Mouse (Mus musculus) thymus, postnatal 36 days (tissue): Measurements from ENCODE around the gene Klhl5.

Experiments used
- DNase-seq, 2 experiments: peaks; one replicate each; pipeline ENCODE4 v3.0.0; 2022; ENCODE audit warnings: mixed read lengths in 2 of 2

Gene Klhl5

GRCm38 (mm10) chr5:65149706-65150105 lies 42.4 kb downstream of the Klhl5 start:
- no peak for DNase-seq

DNA sequence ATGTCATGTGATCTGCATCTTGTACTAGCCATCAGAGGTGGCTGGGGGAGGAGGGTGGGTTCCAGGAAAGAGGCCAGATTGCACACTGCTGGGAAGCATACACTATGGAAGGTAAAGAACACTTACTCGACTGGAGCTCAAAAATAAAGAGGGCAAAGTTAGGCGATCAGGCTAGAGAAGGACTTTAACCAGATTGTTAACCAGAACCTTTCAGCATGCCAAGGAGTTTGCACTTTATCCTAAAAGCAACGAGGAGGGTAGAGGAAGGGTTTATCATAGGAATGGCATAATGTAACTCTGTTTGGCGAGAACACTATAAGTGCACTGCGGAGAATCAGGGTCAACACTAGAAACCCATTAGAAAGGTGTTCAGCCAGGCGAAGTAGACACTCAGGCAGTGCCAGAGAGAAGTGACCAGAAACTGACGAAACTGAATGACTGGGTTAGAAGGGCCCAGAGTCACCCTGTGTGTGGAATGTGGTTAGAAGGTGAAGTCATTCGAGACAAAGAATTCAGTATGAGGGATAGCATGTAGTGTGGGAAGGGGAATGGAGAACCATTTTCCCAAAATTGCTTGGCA lies 43.1 kb downstream of the Klhl5 start:
- DNase-seq: no peak

- DNase-seq: no peak
Measured at GRCm38 (mm10) chr5:65151276-65151675, 43.9 kb downstream of the Klhl5 start.

DNA sequence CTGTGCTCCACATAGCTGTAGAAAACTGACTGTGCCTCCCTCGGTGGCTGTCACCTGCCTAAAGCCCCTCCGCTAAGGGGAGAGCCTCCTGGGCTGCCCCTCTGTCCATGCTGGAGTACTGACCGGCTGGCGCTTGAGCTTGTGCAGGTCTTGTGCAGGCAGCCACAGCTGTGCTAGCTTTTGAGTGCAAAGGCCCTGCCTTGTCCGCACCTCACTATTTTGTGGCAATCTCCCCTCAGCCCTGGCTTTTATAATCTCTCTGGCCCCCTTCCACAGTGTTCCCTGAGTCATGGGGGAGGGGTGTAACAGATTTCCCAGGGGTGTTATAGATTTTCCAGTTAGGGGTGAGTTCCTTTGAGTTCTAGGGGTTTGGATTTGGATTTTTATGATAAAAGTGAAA lies 44.4 kb downstream of the Klhl5 start:
- no peak for DNase-seq

- no peak for DNase-seq
Measured at GRCm38 (mm10) chr5:65154287-65154686, 46.9 kb downstream of the Klhl5 start.

DNA sequence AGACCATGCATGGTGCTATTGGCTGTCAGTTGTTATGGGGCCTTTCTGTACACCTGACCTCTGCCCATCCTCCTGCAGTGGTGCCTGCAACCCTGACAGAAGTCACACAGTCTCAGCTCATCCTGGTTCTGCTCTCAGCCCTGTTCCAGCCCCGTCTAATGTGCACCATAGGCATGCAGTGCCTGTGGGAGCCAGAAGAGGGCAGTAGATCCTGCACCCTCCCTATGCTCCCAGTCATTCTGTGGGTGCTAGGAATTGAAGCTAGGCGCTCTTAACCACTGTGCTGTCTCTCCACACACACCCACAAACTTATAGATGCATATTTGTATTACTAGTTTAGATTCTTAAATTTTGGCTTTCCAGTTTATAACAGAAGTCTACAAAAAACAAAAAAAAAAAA lies 49.5 kb downstream of the Klhl5 start:
- DNase-seq: peak; percentile 44 to 46

GRCm38 (mm10) chr5:65157412-65158381 lies 50.4 kb downstream of the Klhl5 start:
- DNase-seq: no peak

DNA sequence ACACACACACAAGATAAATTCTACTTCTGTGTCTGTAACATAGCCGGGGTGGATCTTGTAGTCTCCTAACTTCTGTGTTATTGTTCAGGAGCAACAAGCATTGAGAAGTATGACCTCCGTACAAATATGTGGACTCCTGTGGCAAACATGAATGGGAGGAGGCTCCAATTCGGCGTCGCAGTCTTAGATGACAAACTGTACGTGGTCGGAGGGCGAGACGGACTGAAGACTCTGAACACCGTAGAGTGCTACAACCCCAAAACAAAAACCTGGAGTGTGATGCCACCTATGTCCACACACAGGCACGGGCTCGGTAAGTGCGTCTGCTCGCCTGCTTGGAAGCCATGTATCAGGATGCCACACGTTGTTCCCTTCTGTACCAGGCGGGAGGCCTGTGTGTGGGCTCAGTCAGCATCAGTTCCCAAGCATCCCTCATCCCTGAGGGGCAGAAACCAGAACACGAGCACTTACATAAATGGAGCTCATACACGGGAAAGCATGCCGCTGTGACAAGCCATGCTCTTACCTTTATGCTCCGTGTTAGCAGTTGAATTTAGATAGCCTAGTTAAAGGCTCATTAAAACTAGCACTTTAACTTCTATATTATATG lies 51.5 kb downstream of the Klhl5 start:
- DNase-seq: no peak

DNA sequence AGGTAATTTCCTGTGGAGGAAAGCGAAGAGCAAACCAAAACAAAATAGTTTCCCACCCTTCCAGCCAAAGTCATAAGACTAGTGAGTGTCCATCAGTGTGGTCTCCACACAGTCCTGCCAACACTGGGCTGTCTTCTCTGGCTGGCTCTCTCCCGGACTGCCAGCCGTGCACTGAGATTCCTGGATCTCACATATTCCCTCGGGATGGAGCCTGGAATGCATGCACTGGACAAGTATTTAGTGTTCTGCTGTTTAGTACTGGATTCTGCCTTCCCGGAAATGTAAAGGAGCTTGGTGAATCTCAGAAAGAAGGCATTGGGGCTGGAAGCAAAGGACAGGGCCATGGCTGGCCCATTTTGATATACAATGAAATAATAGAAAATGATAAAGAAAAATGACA lies 55.7 kb downstream of the Klhl5 start:
- no peak for DNase-seq

GRCm38 (mm10) chr5:65163489-65164092 lies 56.3 kb downstream of the Klhl5 start:
- DNase-seq: no peak

DNA sequence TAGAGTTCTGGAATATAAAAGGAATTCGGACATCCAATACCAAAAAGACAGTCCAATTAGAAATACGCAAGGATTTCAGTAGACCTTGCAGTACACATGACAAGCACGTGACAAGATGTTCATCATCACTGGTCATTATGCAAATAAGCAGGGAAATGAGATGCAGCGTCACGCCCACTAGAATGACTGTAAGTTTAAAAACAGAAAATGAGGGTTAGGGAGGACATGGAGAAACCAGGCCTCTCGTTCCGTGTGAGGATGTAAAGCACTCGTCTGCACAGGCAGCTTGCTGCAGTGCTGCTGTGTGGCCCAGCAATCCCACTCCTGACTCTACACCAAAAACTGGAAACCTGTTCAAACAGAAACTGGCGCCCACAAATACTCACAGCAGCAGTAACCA lies 62.9 kb downstream of the Klhl5 start:
- no peak for DNase-seq

GRCm38 (mm10) chr5:65175035-65175917 lies 67.9 kb downstream of the Klhl5 start:
- DNase-seq: no peak

- no peak for DNase-seq
Measured at GRCm38 (mm10) chr5:65175918-65176484, 68.7 kb downstream of the Klhl5 start.

- DNase-seq: no peak
Measured at GRCm38 (mm10) chr5:65177026-65177514, 69.7 kb downstream of the Klhl5 start.

- no peak for DNase-seq
Measured at GRCm38 (mm10) chr5:65178477-65178876, 71.1 kb downstream of the Klhl5 start.

- no peak for DNase-seq
Measured at GRCm38 (mm10) chr5:65181160-65181793, 73.9 kb downstream of the Klhl5 start.

DNA sequence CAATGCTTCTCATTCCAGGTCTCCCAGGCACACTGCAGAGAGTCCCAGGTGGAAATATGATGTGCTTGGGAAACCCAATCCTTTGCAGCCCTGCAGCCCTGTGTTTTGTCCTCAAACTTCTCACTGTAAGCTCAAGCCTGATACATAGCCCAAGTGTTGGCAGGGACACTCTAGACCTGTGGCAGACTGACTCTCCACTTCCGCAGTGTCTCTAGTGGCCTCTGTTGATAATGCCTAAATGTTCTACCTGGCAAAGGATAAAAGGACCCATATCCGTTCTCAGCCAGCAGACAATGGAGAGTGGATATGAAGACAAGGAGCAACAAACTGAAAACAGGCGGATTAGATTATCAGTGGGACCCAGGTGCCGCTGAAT lies 74.4 kb downstream of the Klhl5 start:
- no peak for DNase-seq

- no peak for DNase-seq
Measured at GRCm38 (mm10) chr5:65182268-65182667, 74.9 kb downstream of the Klhl5 start.

- no peak for DNase-seq
Measured at GRCm38 (mm10) chr5:65191601-65192000, 84.3 kb downstream of the Klhl5 start.

DNA sequence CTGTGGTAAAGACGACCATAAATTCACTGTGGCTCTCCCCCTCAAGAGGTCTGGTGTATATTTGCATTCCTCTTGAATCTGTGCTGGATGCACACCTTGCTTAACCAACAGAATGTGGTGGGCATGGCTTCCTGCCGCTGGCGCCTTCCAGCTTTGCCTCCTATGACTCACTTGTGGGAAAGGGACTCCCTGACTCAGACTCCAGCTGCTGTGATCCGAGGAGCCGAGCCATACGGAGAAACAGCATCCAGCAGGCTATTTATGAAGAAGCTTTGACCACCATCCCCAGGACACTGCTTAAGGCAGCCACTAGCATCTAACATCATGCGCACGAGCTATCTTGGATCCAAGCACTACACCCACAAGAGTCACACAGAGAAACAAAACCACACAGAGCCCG lies 87.1 kb downstream of the Klhl5 start:
- DNase-seq: no peak
